Mouse (Mus musculus) lung, postnatal 0 days (tissue): ENCODE measurements around the gene St6galnac3. TPM values are rescaled to one million over a fixed set of nuclear protein-coding genes. Genes with fewer than 3 reads are reported as not detected.
A peak's percentile ranks its signal among the peaks of the same experiment; 100 is the strongest.

Source experiments
- ATAC-seq: fragments of 200-750 bp; cut with Nextera tagmentation; 2 replicates; pipeline ENCODE4 v1.8.0; 2017; ENCODE audit warnings: moderate library complexity
- DNase-seq: peaks from one replicate; pipeline ENCODE4 v3.0.0-alpha.2; 2016; ENCODE audit warnings: low spot score
- H3K27ac ChIP-seq: fragments of 300-500 bp; sonication (generic); 2 replicates; pipeline ENCODE4 v1.5.1; 2014; ENCODE audit warnings: antibody characterized with exemption, mild to moderate bottlenecking, low read length, mixed read lengths
- H3K27me3 ChIP-seq: fragments of 300-500 bp; sonication (generic); replicated peaks from 2 replicates; pipeline ENCODE4 v1.6.1; 2014; ENCODE audit warnings: low read length, mixed read lengths; ENCODE audit not compliant: insufficient read depth
- H3K36me3 ChIP-seq: fragments of 300-500 bp; sonication (generic); 2 replicates; pipeline ENCODE4 v1.6.1; 2014; ENCODE audit warnings: low read length, mixed read lengths; ENCODE audit not compliant: insufficient read depth
- H3K4me1 ChIP-seq: fragments of 300-500 bp; sonication (generic); 2 replicates; pipeline ENCODE4 v1.6.1; 2014; ENCODE audit warnings: antibody characterized with exemption, low read depth, low read length, mixed read lengths; ENCODE audit not compliant: insufficient read depth
- H3K4me2 ChIP-seq: fragments of 300-500 bp; sonication (generic); replicated peaks from 2 replicates; pipeline ENCODE4 v1.6.1; 2014; ENCODE audit warnings: low read depth, mild to moderate bottlenecking, low read length, moderate library complexity, mixed read lengths
- H3K4me3 ChIP-seq: fragments of 300-500 bp; sonication (generic); 2 replicates; pipeline ENCODE4 v1.5.1; 2014; ENCODE audit warnings: low read depth, low read length
- H3K9ac ChIP-seq: fragments of 300-500 bp; sonication (generic); replicated peaks from 2 replicates; pipeline ENCODE4 v1.6.1; 2014; ENCODE audit warnings: low read depth, mild to moderate bottlenecking
- H3K9me3 ChIP-seq: fragments of 300-500 bp; sonication (generic); 2 replicates; pipeline ENCODE4 v1.6.1; 2016; ENCODE audit warnings: low read length, mixed read lengths
- CTCF ChIP-seq: IDR thresholded peaks from 2 replicates; pipeline ENCODE4 v1.5.1; 2016; ENCODE audit warnings: antibody characterized with exemption, mild to moderate bottlenecking
- EP300 ChIP-seq: IDR thresholded peaks from 2 replicates; pipeline ENCODE4 v1.6.1; 2016; ENCODE audit warnings: antibody characterized with exemption, mild to moderate bottlenecking, control low read depth
- WGBS: fragments of 180-500 bp; shearing (Covaris S2); extraction: QIAGEN DNeasy Blood & Tissue Kit; methylation state at CpG from one replicate; pipeline ENCODE4 v1.1.7; 2014; 5-methylcytosine and 5-hydroxymethylcytosine counted together
- polyA plus RNA-seq: library from polyadenylated mRNA; unstranded; fragments of >200 nt; fragmentation: Nextera tagmentation; extraction: Ambion mirVana; gene quantifications from 2 replicates; pipeline ENCODE4 v1.2.1, GENCODE M21; 2015

The St6galnac3 gene
- polyA plus RNA-seq, 1 experiment from 2014 or later: 12.9 TPM

GRCm38 (mm10) chr3:153641805-153642204 is 83.2 kb downstream of the St6galnac3 start:
- Histone ChIP-seq H3K27ac (no peak overlapping the region), H3K9ac (no peak overlapping the region), H3K36me3 (no peaks in the 10 kb centered on the region), H3K9me3 (no peaks in the 10 kb centered on the region), H3K4me1 (no peaks in the 10 kb centered on the region), H3K4me3 (no peak overlapping the region), H3K27me3 (no peaks in the 10 kb centered on the region), H3K4me2 (no peak overlapping the region)
- WGBS: 90% methylated on average over 5 of the region's 5 CpGs
- no peak for TF ChIP-seq EP300
- TF ChIP-seq CTCF: no peak
- ATAC-seq (no peak), DNase-seq (no peak)

- H3K4me3 ChIP-seq: no peak overlapping the region
- no peak overlapping the region for H3K27ac ChIP-seq
- H3K4me2 ChIP-seq: no peak overlapping the region
- H3K27me3 ChIP-seq: no peaks in the 10 kb centered on the region
- DNase-seq: no peak
- no peaks in the 10 kb centered on the region for H3K9me3 ChIP-seq
- no peak for ATAC-seq
- H3K4me1 ChIP-seq: no peaks in the 10 kb centered on the region
- TF ChIP-seq CTCF (no peak), EP300 (no peak)
- no CpG with 5 or more reads among the region's 1 CpGs for WGBS
- no peak overlapping the region for H3K9ac ChIP-seq
- no peaks in the 10 kb centered on the region for H3K36me3 ChIP-seq
Measured at GRCm38 (mm10) chr3:153637336-153637735, 87.6 kb downstream of the St6galnac3 start.

- Histone ChIP-seq H3K4me1 (no peaks in the 10 kb centered on the region; the same call in 1 of the 2 replicates), H3K36me3 (no peaks in the 10 kb centered on the region), H3K9ac (no peak overlapping the region), H3K27me3 (no peaks in the 10 kb centered on the region), H3K4me3 (no peak overlapping the region), H3K9me3 (no peaks in the 10 kb centered on the region), H3K27ac (no peak overlapping the region), H3K4me2 (no peak overlapping the region)
- 77% methylated on average over 7 of the region's 7 CpGs for WGBS
- TF ChIP-seq CTCF (no peak), EP300 (no peak)
- ATAC-seq (no peak), DNase-seq (no peak)
Measured at GRCm38 (mm10) chr3:153636804-153637153, 88.2 kb downstream of the St6galnac3 start.

GRCm38 (mm10) chr3:153636094-153636803 is 88.7 kb downstream of the St6galnac3 start:
- Histone ChIP-seq H3K4me1 (no peaks in the 10 kb centered on the region; the same call in 1 of the 2 replicates), H3K27me3 (no peaks in the 10 kb centered on the region), H3K9me3 (no peaks in the 10 kb centered on the region), H3K4me3 (no peak overlapping the region), H3K36me3 (no peaks in the 10 kb centered on the region), H3K4me2 (no peak overlapping the region), H3K9ac (no peak overlapping the region), H3K27ac (no peak overlapping the region)
- no peak for ATAC-seq
- DNase-seq: no peak
- TF ChIP-seq CTCF: no peak
- no peak for TF ChIP-seq EP300
- whole genome bisulfite sequencing: 42% methylated on average over 2 of the region's 2 CpGs

- WGBS: 39% methylated on average over 10 of the region's 10 CpGs
- no peak for TF ChIP-seq CTCF
- peak; percentile 82 for TF ChIP-seq EP300
- no peak overlapping the region for H3K9ac ChIP-seq
- H3K27me3 ChIP-seq: no peaks in the 10 kb centered on the region
- H3K4me3 ChIP-seq: no peak overlapping the region
- no peaks in the 10 kb centered on the region; the same call in 1 of the 2 replicates for H3K4me1 ChIP-seq
- no peaks in the 10 kb centered on the region for H3K9me3 ChIP-seq
- H3K4me2 ChIP-seq: 0 out of 2 replicates have a peak overlapping the region, but pooled peaks have one; percentile 15
- H3K27ac ChIP-seq: no peak overlapping the region; the same call in 1 of the 2 replicates
- peak; percentile 97 for ATAC-seq
- DNase-seq: peak; percentile 84
- H3K36me3 ChIP-seq: no peaks in the 10 kb centered on the region
Measured at GRCm38 (mm10) chr3:153631988-153632672, 92.8 kb downstream of the St6galnac3 start.

- Histone ChIP-seq H3K9me3 (no peaks in the 10 kb centered on the region), H3K4me2 (no peak overlapping the region), H3K27ac (no peak overlapping the region), H3K9ac (no peak overlapping the region), H3K4me3 (no peak overlapping the region), H3K4me1 (no peaks in the 10 kb centered on the region), H3K36me3 (no peaks in the 10 kb centered on the region), H3K27me3 (no peaks in the 10 kb centered on the region)
- no peak for TF ChIP-seq CTCF
- TF ChIP-seq EP300: no peak
- WGBS: 84% methylated on average over 5 of the region's 5 CpGs
- no peak for DNase-seq
- ATAC-seq: no peak
Measured at GRCm38 (mm10) chr3:153626237-153626636, 98.7 kb downstream of the St6galnac3 start.
